Mouse (Mus musculus) bone marrow macrophage, adult 2 months (primary cell): ENCODE results near the gene Usp35.

Experiments used
- CTCF ChIP-seq: IDR thresholded peaks from 2 replicates; pipeline ENCODE4 v1.5.1; 2012; ENCODE audit warnings: low read depth, mild to moderate bottlenecking, low read length, moderate library complexity
- POLR2A ChIP-seq: IDR thresholded peaks from 2 replicates; pipeline ENCODE4 v1.6.1; 2012; ENCODE audit warnings: mild to moderate bottlenecking, low read depth, low read length, borderline replicate concordance

DNA sequence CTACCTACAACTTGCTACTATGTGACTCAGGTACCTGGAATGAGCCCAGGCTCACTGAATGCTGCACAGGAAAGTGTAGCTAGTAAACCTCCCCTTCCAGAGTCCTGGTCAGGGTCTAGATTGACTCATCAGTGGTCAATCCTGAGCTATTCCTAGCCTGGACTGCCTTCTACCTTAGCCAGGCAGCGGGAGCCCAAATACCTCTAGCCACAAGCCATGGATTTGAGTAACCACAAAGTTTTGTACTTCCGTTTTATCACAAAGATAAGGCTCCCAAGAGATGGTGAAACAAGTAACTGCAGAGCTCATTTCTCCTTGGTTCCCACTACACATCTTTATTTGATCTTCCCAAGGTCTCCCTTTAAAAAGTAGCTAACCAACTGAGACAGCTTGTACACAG lies 30.9 kb downstream of the Usp35 start:
- no peak for TF ChIP-seq POLR2A
- TF ChIP-seq CTCF: no peak
